Mouse (Mus musculus): ENCODE data around the gene Ncoa7.

- TF ChIP-seq EP300 (IDR thresholded peaks at IDR 0.05; ENCODE audit: low read depth) (no peak), CTCF (IDR thresholded peaks at IDR 0.05; ENCODE audit: low read depth) (no peak)
Measured at GRCm38 (mm10) chr10:30716171-30716570, 87.0 kb downstream of the Ncoa7 start.

Data from heart, postnatal 0 days (tissue).